Mouse (Mus musculus) spleen, adult 2 months (tissue): ENCODE measurements at regions not wholly inside any gene's neighbourhood (a gene's known extent, or its start where the extent isn't known, plus 50 kb on each side); places are given as distances from the start of the nearest gene placed in this dataset.

ENCODE experiments used
- CTCF ChIP-seq: fragments of 200-500 bp; IDR thresholded peaks from 2 replicates; pipeline ENCODE4 v1.5.1; 2011; ENCODE audit warnings: mild to moderate bottlenecking, inconsistent platforms; ENCODE audit not compliant: insufficient read depth, insufficient read length, insufficient replicate concordance; ENCODE audit errors: extremely low read depth
- POLR2A ChIP-seq: fragments of 200-500 bp; IDR thresholded peaks from 2 replicates; pipeline ENCODE4 v1.6.1; 2011; ENCODE audit warnings: low read depth, low read length, inconsistent platforms

- TF ChIP-seq CTCF, result no peak
- TF ChIP-seq POLR2A, result no peak
Observed at GRCm38 (mm10) chr11:32112521-32112920, 87.6 kb downstream of the Il9r start.
